Mouse (Mus musculus): ENCODE measurements around the gene Rnd2. TPM values are rescaled to one million over a fixed set of nuclear protein-coding genes. Genes with fewer than 3 reads are reported as not detected.

The Rnd2 gene
- total and polyA plus RNA-seq, 3 experiments, result 1.4 to 4.5 (median 2.8) TPM

DNA sequence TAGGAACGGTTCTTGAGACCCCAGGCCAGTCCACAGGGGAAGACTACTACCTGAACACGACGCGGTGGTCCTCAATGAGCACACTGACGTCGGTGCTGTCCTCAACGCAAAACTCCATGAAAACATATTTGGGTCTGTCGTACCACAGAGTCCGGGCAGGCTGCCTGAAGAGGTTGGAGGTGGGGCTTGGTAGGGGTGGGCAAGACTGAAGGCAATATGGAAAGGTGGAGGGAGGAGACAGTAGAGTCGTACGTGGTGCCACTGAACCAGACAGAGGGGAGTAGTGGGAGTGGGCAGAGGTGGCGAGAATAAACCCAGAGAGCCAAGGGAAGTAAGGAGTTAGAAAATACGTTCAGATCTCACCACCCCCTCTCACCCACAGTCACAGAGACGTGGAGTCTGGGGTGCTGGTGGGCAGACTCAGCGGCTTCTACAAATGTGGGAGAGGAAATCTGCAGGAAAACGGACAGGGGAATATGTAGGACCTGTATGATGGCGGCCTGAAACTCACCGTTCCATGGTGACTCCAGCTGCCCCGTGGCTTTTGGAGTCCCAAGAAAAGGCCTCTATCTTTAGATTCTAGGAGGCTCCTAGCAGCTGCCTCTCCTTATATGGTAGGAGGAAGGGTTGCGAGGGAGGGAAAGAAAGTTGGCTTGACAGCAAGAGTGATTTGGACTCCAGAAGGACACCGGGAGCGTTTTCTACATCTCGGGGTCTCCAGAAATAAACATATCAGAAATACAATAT, 40.5 kb upstream of the Rnd2 start, which contains the start of gene Gm27029:
TSS of gene Gm27029 (minus strand) at position 692 of the 747 bp plus-strand sequence.
- peak within 1 kb of the TSS; percentile 29 for H3K27ac ChIP-seq (ENCODE audit: insufficient read depth, low read depth)
- peaks cover 7% of the 10 kb centered on the region for H3K79me2 ChIP-seq (replicated peaks; ENCODE audit: control insufficient read depth, extremely low read depth, insufficient read depth, poor library complexity, severe bottlenecking)
- 0 out of 2 replicates have a peak, but pooled peaks have one; percentile 28 for TF ChIP-seq MAZ (IDR thresholded peaks at IDR 0.05; ENCODE audit: low read depth, low read length)
- TF ChIP-seq MEF2A (IDR thresholded peaks at IDR 0.05; ENCODE audit: borderline replicate concordance, low read depth, low read length), result 0 out of 2 replicates have a peak, but pooled peaks have one; percentile 6
- TF ChIP-seq CTCF (conservative IDR thresholded peaks at IDR 0.05 in 1 of 2, IDR thresholded peaks at IDR 0.05 in 1 of 2; ENCODE audit: low read depth in 2 of 2, low read length in 2 of 2), result no peak
- TF ChIP-seq KAT2A (IDR thresholded peaks at IDR 0.05; ENCODE audit: insufficient replicate concordance, low read length), result 0 out of 2 replicates have a peak, but pooled peaks have one; percentile 24
- DNase-seq (ENCODE audit: extremely low read depth), result peak; percentile 17
- peaks cover 0 to 17% of the 10 kb centered on the region in 2 experiments for H3K36me3 ChIP-seq (replicated peaks in 1 of 2; ENCODE audit: control insufficient read depth in 1 of 2, insufficient read depth in 1 of 2, low read length in 1 of 2)
- H3K4me2 ChIP-seq (ENCODE audit: insufficient read depth, low read depth, poor library complexity, severe bottlenecking), result peak within 1 kb of the TSS; percentile 87
- H3K4me3 ChIP-seq (replicated peaks in 1 of 3; ENCODE audit: low read depth in 2 of 3, low read length in 2 of 3, poor library complexity in 1 of 3), result peak within 1 kb of the TSS; percentile 78 to 92 (median 80)
- H3K9me3 ChIP-seq (replicated peaks; ENCODE audit: low read length), result no peaks in the 10 kb centered on the region
- H3K4me1 ChIP-seq (ENCODE audit: control insufficient read depth in 1 of 2, insufficient read depth in 2 of 2), result peaks cover 11 to 43% of the 10 kb centered on the region in 2 experiments
- in situ Hi-C loops (cut with MboI; ENCODE audit: low pct_ligation_motif_present, low pct_unique_long_range_greater_than_20kb, low sequenced_read_pairs), result no loop called here
- H3K27me3 ChIP-seq (replicated peaks), result no peaks in the 10 kb centered on the region
- peak within 1 kb of the TSS; percentile 60 for H3K9ac ChIP-seq (ENCODE audit: insufficient read depth, low read depth)
- dilution Hi-C loops (cut with MboI; ENCODE audit: extremely low pct_ligation_motif_present, extremely low pct_unique_long_range_greater_than_20kb, low sequenced_read_pairs), result no loop called here

DNA sequence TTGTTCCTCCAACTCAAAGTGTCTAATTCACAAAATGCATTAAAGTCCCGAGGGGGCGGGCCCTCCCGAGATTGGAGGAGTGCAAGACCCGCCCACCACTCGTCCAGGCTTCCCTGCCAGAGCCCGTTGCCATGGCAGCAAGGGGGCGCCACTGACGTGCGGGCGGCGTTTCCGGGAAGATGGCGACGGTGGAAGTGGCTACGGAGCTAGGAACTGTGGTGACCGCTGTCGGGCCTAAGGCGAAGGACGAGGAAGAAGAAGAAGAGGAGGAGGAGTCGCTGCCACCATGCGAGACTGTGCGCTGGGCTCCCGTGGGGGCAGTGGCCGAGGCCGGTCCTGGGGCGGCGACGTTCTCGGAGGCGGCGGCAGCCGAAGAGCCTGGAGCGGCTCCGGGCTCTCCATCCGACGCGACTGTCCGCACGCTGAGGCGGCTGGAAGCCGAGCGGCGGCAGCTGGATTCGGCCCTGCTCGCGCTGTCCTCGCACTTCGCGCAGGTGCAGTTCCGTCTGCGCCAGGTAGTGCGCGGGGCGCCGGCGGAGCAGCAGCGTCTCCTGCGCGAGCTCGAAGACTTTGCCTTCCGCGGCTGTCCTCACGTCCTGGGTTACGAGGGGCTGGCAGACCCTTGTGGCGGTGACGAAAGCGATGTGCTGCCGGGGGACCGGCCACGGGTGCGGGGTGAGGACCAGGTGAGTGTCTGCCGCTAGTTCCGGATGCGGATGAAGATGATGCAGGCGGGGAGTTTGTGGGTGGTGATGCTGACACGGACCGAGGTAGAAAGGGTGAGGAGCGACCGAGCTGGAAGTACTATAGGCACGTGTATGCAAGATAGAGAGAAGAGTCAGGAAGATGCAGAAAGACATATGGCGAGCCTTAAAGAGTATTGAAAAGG, 39.6 kb upstream of the Rnd2 start, which contains the start of the genes Rundc1 and Ptges3l:
TSS of gene Rundc1 (plus strand) at position 161 of the 889 bp plus-strand sequence.
TSS of gene Ptges3l (minus strand) at position 409 of the 889 bp plus-strand sequence.
- H3K27ac ChIP-seq (ENCODE audit: insufficient read depth, low read depth), result peak within 1 kb of the TSS; percentile 29
- H3K27me3 ChIP-seq (replicated peaks), result no peaks in the 10 kb centered on the region
- peak within 1 kb of the TSS; percentile 78 to 92 (median 80) for H3K4me3 ChIP-seq (replicated peaks in 1 of 3; ENCODE audit: low read depth in 2 of 3, low read length in 2 of 3, poor library complexity in 1 of 3)
- DNase-seq (ENCODE audit: extremely low read depth), result peak; percentile 99
- in situ Hi-C loops (cut with MboI; ENCODE audit: low pct_ligation_motif_present, low pct_unique_long_range_greater_than_20kb, low sequenced_read_pairs) (no loop called here), dilution Hi-C loops (cut with MboI; ENCODE audit: extremely low pct_ligation_motif_present, extremely low pct_unique_long_range_greater_than_20kb, low sequenced_read_pairs) (no loop called here)
- peaks cover under 1% of the 10 kb centered on the region for H3K9me3 ChIP-seq (replicated peaks; ENCODE audit: low read length)
- H3K9ac ChIP-seq (ENCODE audit: insufficient read depth, low read depth), result peak within 1 kb of the TSS; percentile 60
- peaks cover 11 to 35% of the 10 kb centered on the region in 2 experiments for H3K4me1 ChIP-seq (ENCODE audit: control insufficient read depth in 1 of 2, insufficient read depth in 2 of 2)
- peak within 1 kb of the TSS; percentile 87 for H3K4me2 ChIP-seq (ENCODE audit: insufficient read depth, low read depth, poor library complexity, severe bottlenecking)
- H3K36me3 ChIP-seq (replicated peaks in 1 of 2; ENCODE audit: control insufficient read depth in 1 of 2, insufficient read depth in 1 of 2, low read length in 1 of 2), result peaks cover 4 to 26% of the 10 kb centered on the region in 2 experiments
- H3K79me2 ChIP-seq (replicated peaks; ENCODE audit: control insufficient read depth, extremely low read depth, insufficient read depth, poor library complexity, severe bottlenecking), result peaks cover 7% of the 10 kb centered on the region
- TF ChIP-seq MAFK (IDR thresholded peaks at IDR 0.05; ENCODE audit: insufficient replicate concordance, low read length), result no peak
- peak; percentile 95; the same call in 1 of the 2 replicates for TF ChIP-seq SIN3A (IDR thresholded peaks at IDR 0.05; ENCODE audit: low read length)
- TF ChIP-seq CHD1 (IDR thresholded peaks at IDR 0.05; ENCODE audit: low read depth, low read length), result no peak
- TF ChIP-seq MEF2A (IDR thresholded peaks at IDR 0.05; ENCODE audit: borderline replicate concordance, low read depth, low read length), result no peak
- no peak for TF ChIP-seq PAX5 (IDR thresholded peaks at IDR 0.05; ENCODE audit: low read length)
- TF ChIP-seq JUND (conservative IDR thresholded peaks at IDR 0.05; ENCODE audit: low read depth, low read length), result no peak
- TF ChIP-seq MYC (IDR thresholded peaks at IDR 0.05; ENCODE audit: low read depth, low read length), result no peak
- no peak for TF ChIP-seq POLR2AphosphoS2 (IDR thresholded peaks at IDR 0.05; ENCODE audit: low read depth, low read length)
- peak; percentile 92 for TF ChIP-seq UBTF (IDR thresholded peaks at IDR 0.05; ENCODE audit: low read depth, low read length)
- no peak; the same call in 1 of the 2 replicates for TF ChIP-seq IRF4 (IDR thresholded peaks at IDR 0.05; ENCODE audit: low read depth, low read length)
- TF ChIP-seq RAD21 (IDR thresholded peaks at IDR 0.05; ENCODE audit: low read depth, low read length), result no peak
- TF ChIP-seq GABPA (IDR thresholded peaks at IDR 0.05; ENCODE audit: insufficient replicate concordance, low read depth, low read length), result no peak
- no peak for TF ChIP-seq ZKSCAN1 (IDR thresholded peaks at IDR 0.05; ENCODE audit: borderline replicate concordance, low read depth, low read length)
- TF ChIP-seq NELFE (IDR thresholded peaks at IDR 0.05; ENCODE audit: low read depth, low read length), result peak; percentile 56
- no peak for TF ChIP-seq MAX (IDR thresholded peaks at IDR 0.05; ENCODE audit: low read length)
- TF ChIP-seq ZC3H11A (IDR thresholded peaks at IDR 0.05; ENCODE audit: low read depth, low read length), result no peak
- peak; percentile 83 for TF ChIP-seq POLR2A (IDR thresholded peaks at IDR 0.05; ENCODE audit: low read depth, low read length)
- TF ChIP-seq CTCF (conservative IDR thresholded peaks at IDR 0.05 in 1 of 2, IDR thresholded peaks at IDR 0.05 in 1 of 2; ENCODE audit: low read depth in 2 of 2, low read length in 2 of 2), result peak in 1 of 2 experiments; percentile 36; a peak in 2 of 4 replicates
- peak; percentile 42; the same call in 1 of the 2 replicates for TF ChIP-seq BHLHE40 (IDR thresholded peaks at IDR 0.05; ENCODE audit: low read depth, low read length)
- TF ChIP-seq CHD2 (IDR thresholded peaks at IDR 0.05; ENCODE audit: low read length), result no peak
- TF ChIP-seq ETS1 (conservative IDR thresholded peaks at IDR 0.05; ENCODE audit: low read depth, low read length), result no peak
- TF ChIP-seq HCFC1 (IDR thresholded peaks at IDR 0.05; ENCODE audit: low read depth, low read length), result peak; percentile 76
- TF ChIP-seq KAT2A (IDR thresholded peaks at IDR 0.05; ENCODE audit: insufficient replicate concordance, low read length), result no peak
- TF ChIP-seq ELF1 (IDR thresholded peaks at IDR 0.05; ENCODE audit: low read depth, low read length), result peak; percentile 99
- no peak for TF ChIP-seq SMC3 (IDR thresholded peaks at IDR 0.05; ENCODE audit: low read depth, low read length)
- TF ChIP-seq NRF1 (IDR thresholded peaks at IDR 0.05; ENCODE audit: low read depth, low read length), result peak; percentile 64
